Mouse (Mus musculus) heart, postnatal 0 days (tissue): ENCODE results near the gene Pde3a. TPM values are rescaled to one million over a fixed set of nuclear protein-coding genes. Genes with fewer than 3 reads are reported as not detected.

Experiments used
- ATAC-seq: fragments of 200-750 bp; cut with Nextera tagmentation; 2 replicates; pipeline ENCODE4 v1.8.0; 2017; ENCODE audit warnings: low read depth, moderate number of reproducible peaks, moderate library complexity; ENCODE audit not compliant: insufficient read depth
- DNase-seq: peaks from one replicate; pipeline ENCODE4 v3.0.0-alpha.2; 2016; ENCODE audit warnings: low spot score
- H3K27ac ChIP-seq: fragments of 300-500 bp; sonication (generic); 2 replicates; pipeline ENCODE4 v1.5.1; 2014; ENCODE audit warnings: low read depth, mild to moderate bottlenecking
- H3K27me3 ChIP-seq: fragments of 300-500 bp; sonication (generic); 2 replicates; pipeline ENCODE4 v1.6.1; 2014; ENCODE audit warnings: low read length, mixed read lengths; ENCODE audit not compliant: control insufficient read depth, insufficient read depth
- H3K36me3 ChIP-seq: fragments of 300-500 bp; sonication (generic); replicated peaks from 2 replicates; pipeline ENCODE4 v1.6.1; 2014; ENCODE audit warnings: low read length, mixed read lengths; ENCODE audit not compliant: control insufficient read depth, insufficient read depth
- H3K4me1 ChIP-seq: fragments of 300-500 bp; sonication (generic); 2 replicates; pipeline ENCODE4 v1.6.1; 2014; ENCODE audit warnings: antibody characterized with exemption; ENCODE audit not compliant: control insufficient read depth, insufficient read depth
- H3K4me2 ChIP-seq: fragments of 300-500 bp; sonication (generic); 2 replicates; pipeline ENCODE4 v1.6.1; 2014; ENCODE audit warnings: low read depth, mild to moderate bottlenecking, low read length, moderate library complexity
- H3K4me3 ChIP-seq: fragments of 300-500 bp; sonication (generic); 2 replicates; pipeline ENCODE4 v1.5.1; 2014; ENCODE audit warnings: low read depth, low read length
- H3K9ac ChIP-seq: fragments of 300-500 bp; sonication (generic); replicated peaks from 2 replicates; pipeline ENCODE4 v1.6.1; 2014; ENCODE audit warnings: low read depth, low read length, mixed read lengths
- H3K9me3 ChIP-seq: fragments of 300-500 bp; sonication (generic); replicated peaks from 2 replicates; pipeline ENCODE4 v1.6.1; 2016; ENCODE audit warnings: low read length; ENCODE audit not compliant: control insufficient read depth
- CTCF ChIP-seq: IDR thresholded peaks from 2 replicates; pipeline ENCODE4 v1.5.1; 2016; ENCODE audit warnings: antibody characterized with exemption, control low read depth, low read depth
- EP300 ChIP-seq: IDR thresholded peaks from 2 replicates; pipeline ENCODE4 v1.6.1; 2016; ENCODE audit warnings: antibody characterized with exemption, low read depth
- WGBS: fragments of 180-500 bp; shearing (Covaris S2); extraction: QIAGEN DNeasy Blood & Tissue Kit; methylation state at CpG from one replicate; pipeline ENCODE4 v1.1.7; 2014; 5-methylcytosine and 5-hydroxymethylcytosine counted together
- polyA plus RNA-seq: library from polyadenylated mRNA; unstranded; fragments of >200 nt; fragmentation: Nextera tagmentation; extraction: Ambion mirVana; gene quantifications from 2 replicates; pipeline ENCODE4 v1.2.1, GENCODE M21; 2015
- total RNA-seq: library from RNA; depleted of rRNA; stranded (reverse); fragments of >200 nt; gene quantifications from 2 replicates; pipeline ENCODE4 v1.2.3, GENCODE M21; 2014; ENCODE audit warnings: low replicate concordance

Pde3a gene
- total and polyA plus RNA-seq, 2 experiments from 2014 or later: 8.2 to 42.0 TPM

DNA sequence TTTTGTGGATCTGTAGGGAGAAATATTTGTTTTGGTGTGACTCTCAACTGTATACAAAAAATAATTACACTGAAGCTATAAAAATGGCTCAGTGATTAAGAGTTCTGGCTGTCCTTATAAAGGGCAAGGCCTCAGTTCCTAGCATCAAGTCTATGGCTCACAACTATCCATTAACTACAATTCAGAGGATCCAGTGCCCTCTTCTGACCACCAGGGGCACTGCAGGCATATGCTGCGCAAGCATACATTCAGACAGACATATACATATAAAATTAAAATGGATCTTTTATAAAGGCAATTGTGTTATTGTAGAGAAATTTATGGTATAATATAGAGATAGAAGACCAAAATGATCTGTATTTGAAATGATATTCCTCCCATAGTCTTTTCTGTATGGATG, 181.1 kb downstream of the Pde3a start:
- Histone ChIP-seq H3K27ac (no peak overlapping the region), H3K9me3 (no peaks in the 10 kb centered on the region), H3K27me3 (no peaks in the 10 kb centered on the region), H3K4me2 (no peak overlapping the region), H3K9ac (no peak overlapping the region), H3K4me3 (no peak overlapping the region), H3K36me3 (no peaks in the 10 kb centered on the region), H3K4me1 (peaks cover 16% of the 10 kb centered on the region)
- ATAC-seq (no peak), DNase-seq (no peak)
- TF ChIP-seq EP300 (no peak), CTCF (peak; percentile 33)
- WGBS: 96% methylated on average over 1 of the region's 1 CpGs

DNA sequence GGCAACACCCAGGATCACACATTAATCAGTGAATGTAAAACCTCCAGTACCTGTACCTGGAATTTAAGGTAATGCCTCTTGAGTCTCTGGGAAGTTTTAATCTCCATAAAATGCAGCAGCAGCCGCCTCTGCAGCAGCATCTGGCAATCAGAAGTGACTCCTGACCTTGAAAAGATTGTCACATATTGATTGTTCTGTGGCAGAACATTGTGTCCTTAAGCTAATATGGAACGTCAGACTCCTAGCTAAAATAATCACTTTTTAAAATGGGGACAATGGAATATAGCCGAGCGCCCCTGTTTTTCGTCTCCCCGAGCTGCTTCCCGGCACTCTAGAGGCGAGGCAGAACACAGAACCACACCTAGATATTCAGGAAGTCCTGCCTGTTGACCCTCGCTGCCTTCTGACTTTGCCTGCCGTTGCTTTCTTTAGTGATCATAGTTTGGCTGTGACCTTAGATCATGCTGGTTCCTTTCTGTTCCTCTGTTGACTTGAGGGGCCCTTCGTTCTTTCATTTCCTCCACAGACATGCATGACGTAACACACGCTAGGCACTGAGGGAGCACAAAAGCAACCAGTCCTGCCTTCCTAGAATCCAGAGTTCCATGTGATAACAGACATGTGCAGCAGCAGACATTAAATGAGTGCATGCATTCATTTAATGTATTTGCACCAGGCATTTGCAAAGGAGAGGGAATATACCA, 183.4 kb downstream of the Pde3a start:
- Histone ChIP-seq H3K4me3 (no peak overlapping the region), H3K27ac (no peak overlapping the region), H3K9me3 (no peaks in the 10 kb centered on the region), H3K4me2 (no peak overlapping the region), H3K36me3 (no peaks in the 10 kb centered on the region), H3K27me3 (no peaks in the 10 kb centered on the region), H3K9ac (no peak overlapping the region), H3K4me1 (peaks cover 10% of the 10 kb centered on the region)
- 73% methylated on average over 13 of the region's 13 CpGs for WGBS
- TF ChIP-seq CTCF: no peak
- no peak for ATAC-seq
- DNase-seq: no peak

DNA sequence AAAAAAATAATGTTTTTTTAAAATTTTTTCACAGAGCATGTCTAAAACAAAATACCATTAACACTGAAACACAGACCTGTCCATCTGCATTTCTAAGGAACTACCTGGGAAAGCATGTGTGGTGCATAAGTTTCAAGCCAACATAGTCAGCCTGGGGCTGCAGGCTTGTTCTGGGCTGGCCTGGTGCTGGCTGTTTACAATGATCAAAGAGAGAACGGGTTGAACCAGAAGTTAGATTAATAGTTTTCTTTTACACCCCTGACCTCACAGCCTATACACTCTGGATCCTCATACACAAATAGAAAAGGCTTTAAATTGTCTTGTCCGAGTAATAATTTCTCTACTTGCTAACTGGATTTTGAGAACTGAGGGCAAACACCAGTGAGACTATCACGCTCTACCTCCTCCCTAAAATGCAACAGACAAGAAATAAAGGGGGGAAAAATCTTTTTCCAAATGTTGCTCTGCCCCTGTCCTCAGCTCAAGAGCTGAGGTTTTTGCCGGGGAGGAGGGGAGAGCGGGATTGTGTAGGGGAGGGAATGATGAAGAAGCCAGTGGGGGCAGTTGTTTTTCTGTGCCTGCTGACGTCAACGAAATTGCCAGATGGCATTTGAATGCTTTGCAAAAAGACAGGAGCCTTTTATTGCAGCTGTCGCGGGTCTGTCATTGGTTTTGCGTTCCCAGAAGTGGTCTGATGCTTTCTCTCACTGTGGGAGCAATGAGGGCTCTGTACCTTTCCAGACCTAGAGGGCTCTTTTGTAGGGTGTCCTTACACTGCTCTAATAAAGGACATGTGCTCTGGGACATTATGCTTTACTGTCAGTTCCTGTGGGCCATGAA, 185.1 kb downstream of the Pde3a start:
- TF ChIP-seq EP300 (no peak), CTCF (no peak)
- Histone ChIP-seq H3K4me1 (peaks cover 10% of the 10 kb centered on the region), H3K27me3 (no peaks in the 10 kb centered on the region), H3K9ac (no peak overlapping the region), H3K36me3 (no peaks in the 10 kb centered on the region), H3K4me3 (no peak overlapping the region), H3K9me3 (0 out of 2 replicates have a peak, but pooled peaks cover 2% of the 10 kb centered on the region), H3K27ac (peak overlapping the region; percentile 8; the same call in 1 of the 2 replicates), H3K4me2 (no peak overlapping the region)
- peak; percentile 30; the same call in 1 of the 2 replicates for ATAC-seq
- DNase-seq: peak; percentile 22
- WGBS: 54% methylated on average over 10 of the region's 10 CpGs

DNA sequence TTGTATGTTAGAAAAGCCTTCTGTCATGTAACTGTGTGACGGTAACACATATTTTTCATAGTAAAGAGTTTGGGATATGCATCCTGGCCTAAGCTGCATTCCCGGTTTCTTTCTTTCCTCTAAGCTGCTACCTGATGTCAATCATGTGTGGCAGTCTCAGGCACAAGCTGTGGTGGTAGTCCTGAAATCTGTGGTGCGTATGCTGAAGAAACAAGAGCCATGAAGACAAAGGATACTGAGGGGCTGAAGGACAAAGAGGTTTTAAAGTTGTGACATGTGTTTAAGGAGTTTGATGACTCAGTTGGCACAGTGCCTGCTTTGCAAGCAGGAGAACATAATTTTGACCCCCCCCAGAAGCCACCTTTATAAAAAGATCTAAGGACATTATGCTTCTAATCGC, 186.1 kb downstream of the Pde3a start:
- Histone ChIP-seq H3K9me3 (0 out of 2 replicates have a peak, but pooled peaks cover 2% of the 10 kb centered on the region), H3K4me2 (no peak overlapping the region), H3K4me1 (peaks cover 10% of the 10 kb centered on the region), H3K36me3 (no peaks in the 10 kb centered on the region), H3K9ac (no peak overlapping the region), H3K27ac (no peak overlapping the region), H3K4me3 (no peak overlapping the region), H3K27me3 (no peaks in the 10 kb centered on the region)
- no peak for DNase-seq
- 69% methylated on average over 4 of the region's 4 CpGs for WGBS
- no peak for ATAC-seq
- no peak for TF ChIP-seq EP300
- no peak for TF ChIP-seq CTCF

DNA sequence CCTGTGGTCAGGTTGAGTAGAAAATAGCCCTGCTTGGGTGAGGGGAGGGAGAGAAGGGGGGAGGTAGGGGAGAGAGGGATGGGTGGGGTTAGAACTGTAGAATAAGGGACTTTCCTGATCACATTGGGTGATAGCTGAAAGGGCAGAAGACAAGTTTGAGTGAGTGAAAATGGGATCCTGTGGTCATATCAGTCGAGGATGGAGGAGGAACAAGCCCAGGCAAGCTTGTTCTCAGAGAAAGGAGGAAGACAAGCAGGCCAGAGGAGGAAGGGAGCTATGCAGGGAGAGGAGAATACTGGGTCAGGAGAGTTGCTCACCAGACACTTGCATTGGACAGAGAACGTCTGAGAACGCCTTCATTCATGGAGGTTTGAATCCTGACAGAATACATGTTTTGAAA, 190.9 kb downstream of the Pde3a start:
- Histone ChIP-seq H3K27me3 (no peaks in the 10 kb centered on the region), H3K27ac (no peak overlapping the region), H3K4me3 (no peak overlapping the region), H3K4me1 (peaks cover 6% of the 10 kb centered on the region), H3K9ac (no peak overlapping the region), H3K36me3 (no peaks in the 10 kb centered on the region), H3K4me2 (no peak overlapping the region), H3K9me3 (0 out of 2 replicates have a peak, but pooled peaks cover 2% of the 10 kb centered on the region)
- 76% methylated on average over 3 of the region's 3 CpGs for WGBS
- TF ChIP-seq EP300 (no peak), CTCF (no peak)
- ATAC-seq (no peak), DNase-seq (no peak)
